Comparison of ENCODE assay signal across 17 mouse cellular contexts in genomic region chr8:10939210-10939782, GRCm38 (mm10).
"Had no signal": no experiment of that assay in that cellular context is flagged by ENCODE, and none has a peak within 500 bp of the region (broad histone marks: within the 10 kb centered on the region; RNA-seq: fewer than 3 reads in every experiment).

No protein-coding gene starts in this region.

- H3K4me3 ChIP-seq: limb, embryonic 13.5 days; lung, embryonic 15.5 days; megakaryocyte, embryonic 14.5 days; midbrain, embryonic 15.5 days; neural tube, embryonic 12.5 days had no signal

- H3K36me3 ChIP-seq: limb, embryonic 13.5 days; lung, embryonic 15.5 days; midbrain, embryonic 15.5 days; neural tube, embryonic 12.5 days had no signal

- ATAC-seq: midbrain, embryonic 15.5 days had no signal

- H3K27ac ChIP-seq: limb, embryonic 13.5 days; liver, embryonic 14.5 days; lung, embryonic 15.5 days; macrophage; midbrain, embryonic 15.5 days; neural tube, embryonic 12.5 days had no signal

- H3K4me2 ChIP-seq: limb, embryonic 13.5 days; lung, embryonic 15.5 days; midbrain, embryonic 11.5 days; midbrain, embryonic 15.5 days; neural tube, embryonic 12.5 days had no signal

- H3K9me3 ChIP-seq: limb, embryonic 13.5 days; lung, embryonic 15.5 days; midbrain, embryonic 15.5 days; neural tube, embryonic 12.5 days had no signal

- DNase-seq: kidney, adult 11 months; kidney, adult 9 months; kidney, postnatal 25 days; layer of hippocampus, adult 9-11 months; layer of hippocampus, postnatal 36 days; left cerebral cortex, postnatal 4 days; lung, postnatal 14 days; thymus, adult 18-20 months; thymus, postnatal 14 days had no signal

- H3K4me1 ChIP-seq: midbrain, embryonic 15.5 days had no signal

- H3K9ac ChIP-seq: limb, embryonic 13.5 days; liver, embryonic 14.5 days; lung, embryonic 15.5 days; midbrain, embryonic 15.5 days; neural tube, embryonic 12.5 days had no signal

- H3K27me3 ChIP-seq: midbrain, embryonic 15.5 days; neural tube, embryonic 12.5 days had no signal
